Mouse (Mus musculus): ENCODE results near the gene Fam160b1. TPM values are rescaled to one million over a fixed set of nuclear protein-coding genes. Genes with fewer than 3 reads are reported as not detected.

Fam160b1 gene
- total and polyA plus RNA-seq, 3 experiments: 4.4 to 7.7 (median 4.8) TPM

DNA sequence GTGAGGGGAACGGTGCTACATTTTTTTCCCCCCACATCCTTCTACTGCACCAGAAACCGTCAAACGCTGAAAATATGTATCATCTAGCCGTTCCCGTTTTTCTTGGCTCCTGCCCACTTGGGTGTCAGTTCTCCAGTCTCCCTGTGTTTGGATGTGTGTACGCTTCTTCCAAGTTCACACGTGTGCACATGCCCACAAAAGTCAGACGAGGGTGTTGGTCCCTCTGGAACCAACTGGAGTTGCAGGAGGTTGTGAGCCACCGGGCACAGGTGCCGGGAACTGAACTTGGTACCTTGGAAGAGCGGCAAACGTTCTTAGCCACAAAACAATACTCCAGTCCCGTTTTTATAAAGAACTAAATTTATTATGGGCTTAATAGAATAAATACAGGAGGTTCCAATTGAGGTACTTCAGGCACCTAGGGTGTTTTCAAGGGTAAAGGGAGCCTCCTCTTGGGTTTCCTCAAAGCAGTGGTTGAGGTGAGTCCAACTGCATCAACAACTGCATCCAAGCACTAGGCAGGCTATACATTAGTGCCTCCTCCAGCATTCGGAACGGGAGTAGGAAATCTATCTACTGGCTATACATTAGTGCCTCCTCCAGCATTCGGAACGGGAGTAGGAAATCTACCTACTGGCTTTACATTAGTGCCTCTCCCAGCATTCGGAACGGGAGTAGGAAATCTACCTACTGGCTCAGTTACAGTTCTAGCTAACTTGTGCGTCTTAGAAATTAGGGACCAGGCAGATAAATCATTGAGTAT, 1.5 kb upstream of the Fam160b1 start:
- no peak for DNase-seq (ENCODE audit: extremely low read depth)
- peak overlapping the region; percentile 59 to 82 (median 61) for H3K4me3 ChIP-seq (replicated peaks in 1 of 3; ENCODE audit: low read depth in 2 of 3, low read length in 2 of 3, poor library complexity in 1 of 3)
- peaks cover 5 to 25% of the 10 kb centered on the region in 2 experiments for H3K36me3 ChIP-seq (replicated peaks in 1 of 2; ENCODE audit: control insufficient read depth in 1 of 2, insufficient read depth in 1 of 2, low read length in 1 of 2)
- H3K9me3 ChIP-seq (replicated peaks; ENCODE audit: low read length): no peaks in the 10 kb centered on the region
- no peaks in the 10 kb centered on the region for H3K27me3 ChIP-seq (replicated peaks)
- TF ChIP-seq BHLHE40 (IDR thresholded peaks at IDR 0.05; ENCODE audit: low read depth, low read length) (peak; percentile 26), UBTF (IDR thresholded peaks at IDR 0.05; ENCODE audit: low read depth, low read length) (no peak), CHD2 (IDR thresholded peaks at IDR 0.05; ENCODE audit: low read length) (no peak), ZC3H11A (IDR thresholded peaks at IDR 0.05; ENCODE audit: low read depth, low read length) (no peak), ZNF384 (IDR thresholded peaks at IDR 0.05; ENCODE audit: low read depth, low read length) (no peak), SIN3A (IDR thresholded peaks at IDR 0.05; ENCODE audit: low read length) (no peak; the same call in 1 of the 2 replicates), JUND (conservative IDR thresholded peaks at IDR 0.05; ENCODE audit: low read depth, low read length) (no peak)
- peak overlapping the region; percentile 48; the same call in 1 of the 2 replicates for H3K27ac ChIP-seq (ENCODE audit: insufficient read depth, low read depth)
- in situ Hi-C loops (cut with MboI; ENCODE audit: low pct_ligation_motif_present, low pct_unique_long_range_greater_than_20kb, low sequenced_read_pairs): no loop called here
- H3K4me1 ChIP-seq (ENCODE audit: control insufficient read depth in 1 of 2, insufficient read depth in 2 of 2): peaks cover 16 to 45% of the 10 kb centered on the region in 2 experiments
- H3K4me2 ChIP-seq (ENCODE audit: insufficient read depth, low read depth, poor library complexity, severe bottlenecking): peak overlapping the region; percentile 72
- H3K9ac ChIP-seq (ENCODE audit: insufficient read depth, low read depth): peak overlapping the region; percentile 99
- dilution Hi-C loops (cut with MboI; ENCODE audit: extremely low pct_ligation_motif_present, extremely low pct_unique_long_range_greater_than_20kb, low sequenced_read_pairs): no loop called here
- peaks cover 51% of the 10 kb centered on the region for H3K79me2 ChIP-seq (replicated peaks; ENCODE audit: control insufficient read depth, extremely low read depth, insufficient read depth, poor library complexity, severe bottlenecking)

DNA sequence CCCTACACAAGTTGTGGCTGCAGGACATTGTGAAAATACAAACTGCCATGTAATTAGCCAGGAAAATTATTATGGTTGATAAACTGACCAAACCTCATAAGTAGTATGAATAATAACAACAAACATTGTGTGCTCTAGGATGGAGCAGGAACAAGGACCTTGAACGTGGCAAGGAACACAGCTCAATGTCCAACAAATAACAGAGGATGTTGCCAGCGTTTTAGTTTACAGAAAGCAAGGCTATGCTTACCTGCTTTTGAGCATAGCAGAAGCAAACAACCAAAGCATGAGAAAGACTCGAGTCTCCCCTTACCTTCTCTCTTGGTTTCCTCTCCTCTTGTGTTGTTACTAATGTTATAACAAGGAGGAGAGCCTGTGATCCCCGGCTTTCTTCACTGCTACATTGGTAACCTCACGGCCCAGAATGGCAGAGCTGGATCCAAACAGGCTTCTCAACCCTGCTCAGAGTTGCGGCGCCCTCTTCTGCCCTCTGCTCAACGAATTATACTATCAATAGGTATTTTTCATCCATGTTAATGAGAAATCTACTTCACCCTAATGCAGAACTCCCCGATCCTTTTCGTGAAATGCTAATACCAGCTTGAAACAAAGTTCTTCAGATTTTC, 666 bp upstream of the Fam160b1 start:
- no peak for DNase-seq (ENCODE audit: extremely low read depth)
- dilution Hi-C loops (cut with MboI; ENCODE audit: extremely low pct_ligation_motif_present, extremely low pct_unique_long_range_greater_than_20kb, low sequenced_read_pairs) (no loop called here), in situ Hi-C loops (cut with MboI; ENCODE audit: low pct_ligation_motif_present, low pct_unique_long_range_greater_than_20kb, low sequenced_read_pairs) (no loop called here)
- H3K4me2 ChIP-seq (ENCODE audit: insufficient read depth, low read depth, poor library complexity, severe bottlenecking): peak overlapping the region; percentile 72
- H3K27ac ChIP-seq (ENCODE audit: insufficient read depth, low read depth): peak overlapping the region; percentile 90
- H3K79me2 ChIP-seq (replicated peaks; ENCODE audit: control insufficient read depth, extremely low read depth, insufficient read depth, poor library complexity, severe bottlenecking): peaks cover 59% of the 10 kb centered on the region
- no peaks in the 10 kb centered on the region for H3K27me3 ChIP-seq (replicated peaks)
- peaks cover 5 to 31% of the 10 kb centered on the region in 2 experiments for H3K36me3 ChIP-seq (replicated peaks in 1 of 2; ENCODE audit: control insufficient read depth in 1 of 2, insufficient read depth in 1 of 2, low read length in 1 of 2)
- H3K9ac ChIP-seq (ENCODE audit: insufficient read depth, low read depth): peak overlapping the region; percentile 99
- H3K4me3 ChIP-seq (replicated peaks in 1 of 3; ENCODE audit: low read depth in 2 of 3, low read length in 2 of 3, poor library complexity in 1 of 3): peak overlapping the region; percentile 59 to 82 (median 61)
- no peak for TF ChIP-seq JUN (IDR thresholded peaks at IDR 0.05; ENCODE audit: insufficient read depth, low read depth, low read length)
- peak in 1 of 2 experiments; percentile 19; a peak in 1 of 4 replicates for TF ChIP-seq CTCF (conservative IDR thresholded peaks at IDR 0.05 in 1 of 2, IDR thresholded peaks at IDR 0.05 in 1 of 2; ENCODE audit: low read depth in 2 of 2, low read length in 2 of 2)
- TF ChIP-seq RCOR1 (conservative IDR thresholded peaks at IDR 0.05; ENCODE audit: low read depth, low read length): no peak
- no peak for TF ChIP-seq POLR2AphosphoS2 (IDR thresholded peaks at IDR 0.05; ENCODE audit: low read depth, low read length)
- TF ChIP-seq NRF1 (IDR thresholded peaks at IDR 0.05; ENCODE audit: low read depth, low read length): no peak
- no peak for TF ChIP-seq PAX5 (IDR thresholded peaks at IDR 0.05; ENCODE audit: low read length)
- peaks cover 16 to 49% of the 10 kb centered on the region in 2 experiments for H3K4me1 ChIP-seq (ENCODE audit: control insufficient read depth in 1 of 2, insufficient read depth in 2 of 2)
- H3K9me3 ChIP-seq (replicated peaks; ENCODE audit: low read length): no peaks in the 10 kb centered on the region
